Mouse (Mus musculus) A20 (cell line): ENCODE measurements around the gene Cdkn2a.
A peak's percentile ranks its signal among the peaks of the same experiment; 100 is the strongest.

Experiments
- DNase-seq: peaks from one replicate; pipeline ENCODE4 v3.0.0-alpha.2; 2011; ENCODE audit warnings: low read depth, low spot score

The Cdkn2a gene

GRCm38 (mm10) chr4:89294486-89295440 lies at the start of gene Cdkn2a:
TSS of gene Cdkn2a (minus strand) at chr4:89294653.
- DNase-seq: peak; percentile 97

- no peak for DNase-seq
These were observed 19.0 kb upstream of the Cdkn2a start for GRCm38 (mm10) chr4:89313461-89313860.

GRCm38 (mm10) chr4:89310491-89311254 lies 16.2 kb upstream of the Cdkn2a start, which contains the start of gene Cdkn2b:
TSS of gene Cdkn2b (minus strand) at chr4:89311039.
- DNase-seq: peak; percentile 97

- DNase-seq: no peak
These were observed 15.5 kb upstream of the Cdkn2a start for GRCm38 (mm10) chr4:89309996-89310395.

GRCm38 (mm10) chr4:89308001-89308400 lies 13.5 kb upstream of the Cdkn2a start:
- DNase-seq: no peak

GRCm38 (mm10) chr4:89306798-89307365 lies 12.4 kb upstream of the Cdkn2a start:
- DNase-seq: peak; percentile 84

GRCm38 (mm10) chr4:89305691-89306090 lies 11.2 kb upstream of the Cdkn2a start:
- DNase-seq: peak; percentile 10

- peak; percentile 38 for DNase-seq
These were observed 9.0 kb upstream of the Cdkn2a start for GRCm38 (mm10) chr4:89303281-89303995.

- no peak for DNase-seq
These were observed 7.7 kb upstream of the Cdkn2a start for GRCm38 (mm10) chr4:89302129-89302528.

- DNase-seq: no peak
These were observed 5.3 kb upstream of the Cdkn2a start for GRCm38 (mm10) chr4:89299721-89300120.

GRCm38 (mm10) chr4:89295441-89296220 lies 1.2 kb upstream of the Cdkn2a start:
- no peak for DNase-seq

- no peak for DNase-seq
These were observed 365 bp downstream of the Cdkn2a start for GRCm38 (mm10) chr4:89294091-89294485.

- peak; percentile 73 for DNase-seq
These were observed 937 bp downstream of the Cdkn2a start for GRCm38 (mm10) chr4:89293516-89293915.

GRCm38 (mm10) chr4:89289028-89289427 lies 5.4 kb downstream of the Cdkn2a start:
- DNase-seq: no peak

- peak; percentile 35 for DNase-seq
These were observed 7.9 kb downstream of the Cdkn2a start for GRCm38 (mm10) chr4:89286566-89286965.

GRCm38 (mm10) chr4:89285688-89286087 lies 8.8 kb downstream of the Cdkn2a start:
- DNase-seq: peak; percentile 56

- DNase-seq: no peak
These were observed 11.8 kb downstream of the Cdkn2a start for GRCm38 (mm10) chr4:89282661-89283060.

- DNase-seq: peak; percentile 96
These were observed 12.4 kb downstream of the Cdkn2a start for GRCm38 (mm10) chr4:89282036-89282566.

GRCm38 (mm10) chr4:89281236-89281635 lies 13.2 kb downstream of the Cdkn2a start:
- DNase-seq: peak; percentile 59

- no peak for DNase-seq
These were observed 14.8 kb downstream of the Cdkn2a start for GRCm38 (mm10) chr4:89279641-89280040.
